Mouse (Mus musculus) kidney, embryonic 15.5 days (tissue): ENCODE data around the gene Prss35. TPM values are rescaled to one million over a fixed set of nuclear protein-coding genes. Genes with fewer than 3 reads are reported as not detected.

ENCODE experiments used
- ATAC-seq: fragments of 200-750 bp; cut with Nextera tagmentation; replicated peaks from 2 replicates; pipeline ENCODE4 v1.8.0; 2017; ENCODE audit warnings: moderate TSS enrichment; ENCODE audit not compliant: low FRiP score
- H3K27ac ChIP-seq: fragments of 300-500 bp; sonication (generic); 2 replicates; pipeline ENCODE4 v1.5.1; 2015; ENCODE audit warnings: mild to moderate bottlenecking, inconsistent platforms
- H3K27me3 ChIP-seq: fragments of 300-500 bp; sonication (generic); 2 replicates; pipeline ENCODE4 v1.6.1; 2015; ENCODE audit warnings: inconsistent platforms
- H3K36me3 ChIP-seq: fragments of 300-500 bp; sonication (generic); 2 replicates; pipeline ENCODE4 v1.6.1; 2015; ENCODE audit warnings: inconsistent platforms
- H3K4me1 ChIP-seq: fragments of 300-500 bp; sonication (generic); 2 replicates; pipeline ENCODE4 v1.6.1; 2015; ENCODE audit warnings: inconsistent platforms
- H3K4me2 ChIP-seq: fragments of 300-500 bp; sonication (generic); 2 replicates; pipeline ENCODE4 v1.6.1; 2015; ENCODE audit warnings: moderate library complexity, mild to moderate bottlenecking, inconsistent platforms
- H3K4me3 ChIP-seq: fragments of 300-500 bp; sonication (generic); replicated peaks from 2 replicates; pipeline ENCODE4 v1.5.1; 2015; ENCODE audit warnings: mild to moderate bottlenecking, inconsistent platforms
- H3K9ac ChIP-seq: fragments of 300-500 bp; sonication (generic); 2 replicates; pipeline ENCODE4 v1.6.1; 2015; ENCODE audit warnings: mild to moderate bottlenecking, inconsistent platforms
- H3K9me3 ChIP-seq: fragments of 300-500 bp; sonication (generic); replicated peaks from 2 replicates; pipeline ENCODE4 v1.6.1; 2016; ENCODE audit warnings: inconsistent platforms
- WGBS: fragments of 180-500 bp; shearing (Covaris S2); methylation state at CpG from one replicate; pipeline ENCODE4 v1.1.7; 2015; ENCODE audit warnings: mixed read lengths; 5-methylcytosine and 5-hydroxymethylcytosine counted together
- polyA plus RNA-seq: library from polyadenylated mRNA; unstranded; fragments of >200 nt; fragmentation: Nextera tagmentation; extraction: Ambion mirVana; gene quantifications from 2 replicates; pipeline ENCODE4 v1.2.1, GENCODE M21; 2015

Gene Prss35
- polyA plus RNA-seq, 1 experiment from 2014 or later: 12.2 TPM

- H3K27ac ChIP-seq: no peak overlapping the region
- H3K4me1 ChIP-seq: peaks cover 3% of the 10 kb centered on the region
- H3K9me3 ChIP-seq: no peaks in the 10 kb centered on the region
- no peak overlapping the region for H3K4me2 ChIP-seq
- no peaks in the 10 kb centered on the region for H3K36me3 ChIP-seq
- H3K27me3 ChIP-seq: no peaks in the 10 kb centered on the region
- WGBS: 40% methylated on average over 1 of the region's 1 CpGs
- no peak overlapping the region for H3K4me3 ChIP-seq
- ATAC-seq: no peak
- no peak overlapping the region for H3K9ac ChIP-seq
Measured at GRCm38 (mm10) chr9:86738067-86738466, 5.4 kb upstream of the Prss35 start.

GRCm38 (mm10) chr9:86738801-86739200 is 4.6 kb upstream of the Prss35 start:
- no peak for ATAC-seq
- Histone ChIP-seq H3K27me3 (peaks cover 4% of the 10 kb centered on the region; the same call in 1 of the 2 replicates), H3K4me2 (no peak overlapping the region), H3K9me3 (no peaks in the 10 kb centered on the region), H3K36me3 (no peaks in the 10 kb centered on the region), H3K27ac (no peak overlapping the region), H3K9ac (no peak overlapping the region), H3K4me3 (no peak overlapping the region), H3K4me1 (peaks cover 10% of the 10 kb centered on the region)
- 93% methylated on average over 8 of the region's 8 CpGs for WGBS

- H3K4me1 ChIP-seq: peaks cover 10% of the 10 kb centered on the region
- H3K4me3 ChIP-seq: no peak overlapping the region
- no peak overlapping the region for H3K4me2 ChIP-seq
- WGBS: 35% methylated on average over 3 of the region's 3 CpGs
- H3K27ac ChIP-seq: no peak overlapping the region
- no peak for ATAC-seq
- peaks cover 7% of the 10 kb centered on the region for H3K27me3 ChIP-seq
- no peak overlapping the region for H3K9ac ChIP-seq
- H3K9me3 ChIP-seq: no peaks in the 10 kb centered on the region
- H3K36me3 ChIP-seq: no peaks in the 10 kb centered on the region
Measured at GRCm38 (mm10) chr9:86739971-86740370, 3.5 kb upstream of the Prss35 start.

DNA sequence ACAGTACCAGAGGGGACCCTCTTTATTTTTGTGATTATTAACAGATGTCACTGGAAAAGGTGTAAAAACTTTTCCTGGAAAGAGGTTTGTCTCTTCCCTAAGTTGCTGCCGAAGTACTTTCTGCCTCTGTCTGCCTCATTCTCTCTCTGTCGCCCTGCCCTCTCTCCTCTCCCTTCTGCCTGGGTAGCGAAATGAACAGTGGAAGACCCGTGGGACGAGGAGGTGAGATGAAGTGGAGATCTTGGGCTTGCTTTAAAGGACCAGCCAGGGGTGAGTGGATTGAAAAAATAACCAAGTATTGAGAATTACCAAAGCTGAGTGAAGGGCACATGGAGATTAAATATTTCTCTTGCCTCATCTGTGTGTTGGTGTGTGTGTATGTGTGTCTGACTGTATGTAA is 592 bp downstream of the Prss35 start:
- Histone ChIP-seq H3K4me2 (peak overlapping the region; percentile 62; the same call in 1 of the 2 replicates), H3K4me1 (peaks cover 10% of the 10 kb centered on the region), H3K9ac (no peak overlapping the region), H3K27ac (no peak overlapping the region), H3K27me3 (peaks cover 10% of the 10 kb centered on the region), H3K36me3 (no peaks in the 10 kb centered on the region), H3K4me3 (peak overlapping the region; percentile 34), H3K9me3 (no peaks in the 10 kb centered on the region)
- 30% methylated on average over 5 of the region's 5 CpGs for WGBS
- ATAC-seq: no peak

DNA sequence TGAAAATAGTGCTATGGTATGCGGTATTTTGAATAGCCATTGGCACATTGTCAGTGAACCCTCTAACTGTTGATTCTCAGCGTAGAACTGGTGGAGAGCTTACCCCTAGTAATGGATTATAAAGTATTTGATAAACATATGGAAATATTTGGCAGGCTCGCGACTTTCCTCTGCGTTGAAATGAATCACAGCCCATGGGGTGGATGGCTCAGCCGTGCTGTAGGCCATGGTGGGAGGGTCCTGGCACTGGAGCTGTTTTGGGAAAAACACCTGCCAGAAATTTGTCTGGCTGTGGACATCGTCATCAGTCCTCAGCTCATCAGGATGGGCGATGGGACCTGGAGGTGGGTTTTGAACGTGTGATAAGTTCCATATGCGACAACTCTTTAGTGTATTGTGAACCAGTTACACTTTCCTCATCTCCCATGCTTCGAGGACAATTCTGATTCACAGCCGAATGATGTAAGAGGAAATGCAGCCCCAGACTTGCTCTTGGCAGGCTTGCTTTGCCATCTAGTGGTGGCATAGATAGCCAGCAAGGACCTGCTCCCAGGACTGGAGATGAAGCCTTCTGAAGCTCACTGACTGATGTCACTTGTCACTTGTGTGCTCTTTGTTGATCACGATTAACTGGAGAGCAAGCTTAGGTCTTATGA is 2.6 kb downstream of the Prss35 start:
- peaks cover 10% of the 10 kb centered on the region for H3K27me3 ChIP-seq
- ATAC-seq: peak; percentile 79
- no peaks in the 10 kb centered on the region for H3K36me3 ChIP-seq
- peaks cover 10% of the 10 kb centered on the region for H3K4me1 ChIP-seq
- H3K27ac ChIP-seq: no peak overlapping the region
- H3K9me3 ChIP-seq: no peaks in the 10 kb centered on the region
- H3K4me3 ChIP-seq: no peak overlapping the region
- H3K9ac ChIP-seq: no peak overlapping the region
- WGBS: 38% methylated on average over 13 of the region's 13 CpGs
- no peak overlapping the region for H3K4me2 ChIP-seq

- H3K4me2 ChIP-seq: no peak overlapping the region
- ATAC-seq: no peak
Measured at GRCm38 (mm10) chr9:86762477-86763376, 19.3 kb downstream of the Prss35 start.

GRCm38 (mm10) chr9:86764002-86764401 is 20.6 kb downstream of the Prss35 start:
- no peaks in the 10 kb centered on the region for H3K36me3 ChIP-seq
- no peaks in the 10 kb centered on the region for H3K27me3 ChIP-seq
- no peak overlapping the region for H3K9ac ChIP-seq
- H3K9me3 ChIP-seq: no peaks in the 10 kb centered on the region
- ATAC-seq: no peak
- H3K4me1 ChIP-seq: no peaks in the 10 kb centered on the region
- no peak overlapping the region for H3K27ac ChIP-seq
- no peak overlapping the region for H3K4me3 ChIP-seq
- H3K4me2 ChIP-seq: no peak overlapping the region
- 72% methylated on average over 2 of the region's 2 CpGs for WGBS

More at GRCm38 (mm10) chr9:86762477-86763376, 19.3 kb downstream of the Prss35 start:
- 51% methylated on average over 8 of the region's 8 CpGs for WGBS
- Histone ChIP-seq H3K9ac (no peak overlapping the region), H3K4me3 (no peak overlapping the region), H3K27me3 (no peaks in the 10 kb centered on the region), H3K9me3 (no peaks in the 10 kb centered on the region), H3K36me3 (no peaks in the 10 kb centered on the region), H3K27ac (no peak overlapping the region), H3K4me1 (no peaks in the 10 kb centered on the region)

DNA sequence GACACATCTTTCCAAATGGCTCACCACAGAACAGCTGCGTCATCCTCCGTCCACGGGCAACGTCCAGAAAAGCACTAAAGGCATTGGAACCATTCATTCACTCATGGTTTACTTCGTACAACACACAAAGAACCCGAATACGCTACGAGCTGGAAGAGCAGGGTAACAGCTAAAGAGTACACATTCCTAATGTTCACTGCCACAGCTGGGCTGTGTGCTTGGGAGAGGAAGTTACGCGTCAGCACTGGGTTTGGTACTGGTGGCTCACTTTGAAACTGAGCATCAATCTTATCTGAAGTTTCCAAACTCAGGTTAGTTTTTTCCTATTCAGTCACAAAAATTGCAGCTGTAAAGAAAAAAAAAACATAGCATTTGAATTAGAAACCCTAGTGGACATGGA is 23.5 kb downstream of the Prss35 start:
- WGBS: 83% methylated on average over 10 of the region's 10 CpGs
- no peaks in the 10 kb centered on the region for H3K9me3 ChIP-seq
- no peaks in the 10 kb centered on the region for H3K4me1 ChIP-seq
- H3K4me2 ChIP-seq: no peak overlapping the region
- H3K9ac ChIP-seq: no peak overlapping the region
- no peak for ATAC-seq
- H3K27me3 ChIP-seq: no peaks in the 10 kb centered on the region
- no peak overlapping the region for H3K4me3 ChIP-seq
- H3K27ac ChIP-seq: no peak overlapping the region
- no peaks in the 10 kb centered on the region for H3K36me3 ChIP-seq

- Histone ChIP-seq H3K36me3 (0 out of 2 replicates have a peak, but pooled peaks cover 2% of the 10 kb centered on the region), H3K27me3 (no peaks in the 10 kb centered on the region), H3K9ac (no peak overlapping the region), H3K4me3 (no peak overlapping the region), H3K4me2 (no peak overlapping the region), H3K27ac (no peak overlapping the region), H3K9me3 (no peaks in the 10 kb centered on the region), H3K4me1 (no peaks in the 10 kb centered on the region)
- ATAC-seq: no peak
- WGBS: 61% methylated on average over 3 of the region's 3 CpGs
Measured at GRCm38 (mm10) chr9:86772897-86773296, 29.4 kb downstream of the Prss35 start.

DNA sequence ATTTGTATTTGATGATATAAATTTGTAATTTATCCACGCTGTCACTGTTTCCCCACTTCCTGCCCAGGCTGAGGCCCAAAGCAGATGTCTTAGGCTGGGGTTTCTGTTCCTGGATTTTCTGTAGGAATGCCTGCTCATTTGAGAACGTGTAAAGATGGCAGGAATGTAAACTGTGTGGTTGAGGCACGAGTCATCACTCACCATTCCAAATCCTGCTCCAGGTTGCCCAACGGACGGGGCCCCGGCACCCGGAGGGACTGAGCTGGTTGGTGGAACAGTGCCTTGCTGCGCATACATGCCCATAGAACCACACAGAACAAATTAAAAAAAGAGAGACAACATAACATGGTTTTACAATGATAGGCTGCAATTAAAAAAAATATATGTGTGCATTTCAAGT is 30.5 kb downstream of the Prss35 start:
- 82% methylated on average over 8 of the region's 8 CpGs for WGBS

GRCm38 (mm10) chr9:86775374-86775773 is 31.9 kb downstream of the Prss35 start:
- no peaks in the 10 kb centered on the region for H3K27me3 ChIP-seq
- H3K9me3 ChIP-seq: no peaks in the 10 kb centered on the region
- H3K4me2 ChIP-seq: no peak overlapping the region
- H3K27ac ChIP-seq: no peak overlapping the region
- H3K9ac ChIP-seq: no peak overlapping the region
- 0 out of 2 replicates have a peak, but pooled peaks cover 2% of the 10 kb centered on the region for H3K36me3 ChIP-seq
- WGBS: 94% methylated on average over 6 of the region's 6 CpGs
- ATAC-seq: no peak
- H3K4me1 ChIP-seq: no peaks in the 10 kb centered on the region
- H3K4me3 ChIP-seq: no peak overlapping the region

More for the DNA sequence above, 30.5 kb downstream of the Prss35 start:
- Histone ChIP-seq H3K9ac (no peak overlapping the region), H3K36me3 (0 out of 2 replicates have a peak, but pooled peaks cover 2% of the 10 kb centered on the region), H3K4me1 (no peaks in the 10 kb centered on the region), H3K9me3 (no peaks in the 10 kb centered on the region), H3K27me3 (no peaks in the 10 kb centered on the region), H3K4me2 (no peak overlapping the region), H3K27ac (no peak overlapping the region), H3K4me3 (no peak overlapping the region)
- ATAC-seq: no peak

DNA sequence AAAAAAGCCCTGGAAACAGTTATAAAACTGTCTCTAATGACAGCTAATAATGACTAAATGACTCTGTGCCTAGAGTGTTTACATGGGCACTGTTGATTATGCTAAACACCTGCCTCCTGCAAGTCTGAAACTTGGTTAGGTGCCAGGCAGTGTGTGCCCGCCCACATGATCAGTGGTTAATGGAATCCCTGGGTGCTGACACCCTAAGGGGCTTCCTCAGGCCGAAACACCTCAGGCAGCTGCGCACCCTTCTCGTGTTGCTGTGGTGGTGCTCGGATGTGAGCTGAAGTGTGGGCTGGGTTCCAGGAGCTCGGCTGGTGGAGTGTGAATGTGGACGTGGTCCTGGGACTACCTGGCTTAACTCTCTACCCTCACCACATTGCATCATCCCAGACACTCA is 33.9 kb downstream of the Prss35 start:
- Histone ChIP-seq H3K9me3 (no peaks in the 10 kb centered on the region), H3K36me3 (0 out of 2 replicates have a peak, but pooled peaks cover 2% of the 10 kb centered on the region), H3K4me1 (no peaks in the 10 kb centered on the region), H3K9ac (no peak overlapping the region), H3K27me3 (no peaks in the 10 kb centered on the region), H3K4me3 (no peak overlapping the region), H3K27ac (no peak overlapping the region), H3K4me2 (no peak overlapping the region)
- 53% methylated on average over 7 of the region's 7 CpGs for WGBS
- 0 out of 2 replicates have a peak, but pooled peaks have one; percentile 12 for ATAC-seq
